Mouse (Mus musculus) kidney, postnatal 4 days (tissue): ENCODE measurements around the gene Rps11.
"Not testable (repeated sequence)": the region's sequence is repeated elsewhere in the genome, so short reads cannot be mapped to it uniquely, and the experiment has no call there.

Experiments used
- DNase-seq, 2 experiments: peaks; one replicate each; pipeline ENCODE4 v3.0.0; 2021; ENCODE audit warnings: mixed read lengths in 2 of 2

The Rps11 gene

GRCm38 (mm10) chr7:45154096-45154992 lies 30.1 kb upstream of the Rps11 start, which contains the start of the genes Pih1d1 and Aldh16a1:
TSS of gene Pih1d1 (plus strand) at chr7:45154303.
TSS of gene Aldh16a1 (minus strand) at chr7:45154584.
- peak; percentile 98 to 99 for DNase-seq

GRCm38 (mm10) chr7:45153586-45153985 lies 29.3 kb upstream of the Rps11 start:
- DNase-seq, result no peak

GRCm38 (mm10) chr7:45153052-45153451 lies 28.8 kb upstream of the Rps11 start:
- not testable (repeated sequence) for DNase-seq

GRCm38 (mm10) chr7:45151303-45151702 lies 27.1 kb upstream of the Rps11 start:
- DNase-seq, result peak; percentile 76 to 84

GRCm38 (mm10) chr7:45150321-45150720 lies 26.1 kb upstream of the Rps11 start:
- no peak for DNase-seq

- DNase-seq, result peak; percentile 71 to 77
These were observed 25.3 kb upstream of the Rps11 start for GRCm38 (mm10) chr7:45149545-45149944.

- no peak for DNase-seq
These were observed 24.4 kb upstream of the Rps11 start for GRCm38 (mm10) chr7:45148534-45149098.

GRCm38 (mm10) chr7:45147899-45148298 lies 23.7 kb upstream of the Rps11 start:
- peak in 1 of 2 experiments; percentile 53 for DNase-seq

- no peak for DNase-seq
These were observed 23.0 kb upstream of the Rps11 start for GRCm38 (mm10) chr7:45147267-45147666.

- DNase-seq, result no peak
These were observed 21.2 kb upstream of the Rps11 start for GRCm38 (mm10) chr7:45145460-45145859.

- DNase-seq, result peak in 1 of 2 experiments; percentile 32
These were observed 20.3 kb upstream of the Rps11 start for GRCm38 (mm10) chr7:45144368-45145174.

GRCm38 (mm10) chr7:45141914-45142313 lies 17.7 kb upstream of the Rps11 start:
- no peak for DNase-seq

- DNase-seq, result no peak
These were observed 17.1 kb upstream of the Rps11 start for GRCm38 (mm10) chr7:45141319-45141718.

- no peak for DNase-seq
These were observed 15.9 kb upstream of the Rps11 start for GRCm38 (mm10) chr7:45139904-45140723.

- no peak for DNase-seq
These were observed 14.2 kb upstream of the Rps11 start for GRCm38 (mm10) chr7:45138403-45138802.

- DNase-seq, result no peak
These were observed 13.2 kb upstream of the Rps11 start for GRCm38 (mm10) chr7:45137171-45138006.

GRCm38 (mm10) chr7:45135993-45136567 lies 11.8 kb upstream of the Rps11 start, which contains the start of the genes Gm45713 and Flt3l:
TSS of gene Gm45713 (minus strand) at chr7:45136231.
TSS of gene Flt3l (minus strand) at chr7:45136432.
- DNase-seq, result peak; percentile 91 to 94

GRCm38 (mm10) chr7:45135370-45135769 lies 11.1 kb upstream of the Rps11 start:
- no peak for DNase-seq

- peak; percentile 76 to 84 for DNase-seq
These were observed 10.3 kb upstream of the Rps11 start for GRCm38 (mm10) chr7:45134544-45135026.

- DNase-seq, result no peak
These were observed 9.4 kb upstream of the Rps11 start for GRCm38 (mm10) chr7:45133446-45134159.
